Mouse (Mus musculus) common myeloid progenitor, adult 5-6 weeks (primary cell): Measurements from ENCODE around the gene Vmn1r171. TPM values are rescaled to one million over a fixed set of nuclear protein-coding genes. Genes with fewer than 3 reads are reported as not detected.
"Not testable (repeated sequence)": the region's sequence is repeated elsewhere in the genome, so short reads cannot be mapped to it uniquely, and the experiment has no call there.

Experiments used
- ATAC-seq: replicated peaks from 2 replicates; pipeline ENCODE4 v1.8.0; 2016; ENCODE audit warnings: low read depth, mild to moderate bottlenecking, moderate TSS enrichment, inconsistent platforms; ENCODE audit not compliant: poor library complexity, severe bottlenecking
- total RNA-seq: library from RNA; stranded (forward); fragments of 200-1000, 187-1606 nt; gene quantifications from 2 replicates; pipeline ENCODE4 v1.2.3, GENCODE M21; 2017

Vmn1r171 gene
- not detected in 2 replicates for total RNA-seq

GRCm38 (mm10) chr7:23630422-23630821 lies at the start of gene Vmn1r171:
TSS of gene Vmn1r171 (plus strand) at chr7:23630722.
- ATAC-seq, result no peak

GRCm38 (mm10) chr7:23605875-23606274 lies 24.6 kb upstream of the Vmn1r171 start, which contains the start of gene Vmn1r170:
TSS of gene Vmn1r170 (plus strand) at chr7:23606175.
- ATAC-seq, result not testable (repeated sequence)

- ATAC-seq, result no peak
Measured at GRCm38 (mm10) chr7:23658016-23658415, 27.5 kb downstream of the Vmn1r171 start, which contains the start of gene Vmn1r172. TSS of gene Vmn1r172 (plus strand) at chr7:23658316.

Other genes with a start within 250 kb of the Vmn1r171 start
- gene Nlrp5, start 244.8 kb upstream of the Vmn1r171 start, total RNA-seq, result not detected in 2 replicates
- not detected in 2 replicates for gene Vmn1r167, start 123.5 kb upstream of the Vmn1r171 start, total RNA-seq
- not detected in 2 replicates for gene Vmn1r168, start 91.0 kb upstream of the Vmn1r171 start, total RNA-seq
- gene Vmn1r169, start 55.2 kb upstream of the Vmn1r171 start, total RNA-seq, result not detected in 2 replicates
- gene Vmn1r170, start 24.5 kb upstream of the Vmn1r171 start, total RNA-seq, result not detected in 2 replicates
- gene Vmn1r172, start 27.6 kb downstream of the Vmn1r171 start, total RNA-seq, result not detected in 2 replicates
- not detected in 2 replicates for gene Vmn1r173, start 70.0 kb downstream of the Vmn1r171 start, total RNA-seq
- gene Vmn1r174, start 121.5 kb downstream of the Vmn1r171 start, total RNA-seq, result not detected in 2 replicates
- gene Vmn1r175, start 179.9 kb downstream of the Vmn1r171 start, total RNA-seq, result not detected in 2 replicates
- not detected in 2 replicates for gene Vmn1r176, start 206.7 kb downstream of the Vmn1r171 start, total RNA-seq
- not detected in 2 replicates for gene Vmn1r177, start 235.7 kb downstream of the Vmn1r171 start, total RNA-seq